Mouse (Mus musculus) megakaryocyte-erythroid progenitor cell, adult 5 weeks (primary cell): ENCODE results near the gene Oosp1. TPM values are rescaled to one million over a fixed set of nuclear protein-coding genes. Genes with fewer than 3 reads are reported as not detected.

Experiments
- polyA plus RNA-seq: library from polyadenylated mRNA; stranded (reverse); fragments of >175 nt; gene quantifications from 2 replicates; pipeline ENCODE4 v1.2.3, GENCODE M21; 2012

The Oosp1 gene
- polyA plus RNA-seq, result 0.11 and 0.26 TPM in 2 replicates

GRCm38 (mm10) chr19:11690839-11691238 is at the start of gene Oosp1:
TSS of gene Oosp1 (minus strand) at chr19:11691150.

GRCm38 (mm10) chr19:11696755-11697154 is 5.8 kb upstream of the Oosp1 start, which contains the start of gene Oosp3:
TSS of gene Oosp3 (plus strand) at chr19:11697055.

GRCm38 (mm10) chr19:11660459-11660858 is 30.5 kb downstream of the Oosp1 start, which contains the start of gene Oosp2:
TSS of gene Oosp2 (minus strand) at chr19:11660559.

GRCm38 (mm10) chr19:11640732-11641131 is 50.2 kb downstream of the Oosp1 start, which contains the start of gene Ms4a3:
TSS of gene Ms4a3 (minus strand) at chr19:11640851.

GRCm38 (mm10) chr19:11623551-11623950 is 67.4 kb downstream of the Oosp1 start, which contains the start of gene Ms4a2:
TSS of gene Ms4a2 (minus strand) at chr19:11623719.

Other genes starting within 250 kb of the Oosp1 start
- gene Ms4a4b, start 247.6 kb downstream of the Oosp1 start, polyA plus RNA-seq, result 3.5 and 4.9 TPM in 2 replicates
- 13.9 and 20.2 TPM in 2 replicates for gene Ms4a6c, start 221.8 kb downstream of the Oosp1 start, polyA plus RNA-seq
- not detected in 2 replicates for gene Gm8369, start 205.2 kb downstream of the Oosp1 start, polyA plus RNA-seq
- gene Ms4a6b, start 174.6 kb downstream of the Oosp1 start, polyA plus RNA-seq, result 1.8 and 2.7 TPM in 2 replicates
- not detected in 2 replicates for gene Ms4a4d, start 154.3 kb downstream of the Oosp1 start, polyA plus RNA-seq
- 0.04 and 0.34 TPM in 2 replicates for gene Ms4a6d, start 86.3 kb downstream of the Oosp1 start, polyA plus RNA-seq
- gene Ms4a2, start 67.4 kb downstream of the Oosp1 start, polyA plus RNA-seq, result 0.68 and 0.94 TPM in 2 replicates
- 26.2 and 44.0 TPM in 2 replicates for gene Ms4a3, start 50.3 kb downstream of the Oosp1 start, polyA plus RNA-seq
- not detected in 2 replicates for gene Oosp2, start 30.6 kb downstream of the Oosp1 start, polyA plus RNA-seq
- not detected in 2 replicates for gene Oosp3, start 5.9 kb upstream of the Oosp1 start, polyA plus RNA-seq
- gene Gif, start 56.4 kb upstream of the Oosp1 start, polyA plus RNA-seq, result not detected in 2 replicates
- gene Mrpl16, start 79.2 kb upstream of the Oosp1 start, polyA plus RNA-seq, result 19.4 and 19.9 TPM in 2 replicates
- gene Stx3, start 128.3 kb upstream of the Oosp1 start, polyA plus RNA-seq, result 8.1 and 15.3 TPM in 2 replicates
- not detected in 2 replicates for gene Olfr1417, start 148.1 kb upstream of the Oosp1 start, polyA plus RNA-seq
- gene Olfr1418, start 169.9 kb upstream of the Oosp1 start, polyA plus RNA-seq, result not detected in 2 replicates
- not detected in 2 replicates for gene Olfr1419, start 184.0 kb upstream of the Oosp1 start, polyA plus RNA-seq
- gene Olfr1420, start 195.4 kb upstream of the Oosp1 start, polyA plus RNA-seq, result not detected in 2 replicates
- gene Patl1, start 221.2 kb upstream of the Oosp1 start, polyA plus RNA-seq, result 11.8 and 12.1 TPM in 2 replicates